Mouse (Mus musculus) gastrocnemius, postnatal 10 days (tissue): ENCODE results near the gene Mn1. TPM values are rescaled to one million over a fixed set of nuclear protein-coding genes. Genes with fewer than 3 reads are reported as not detected.

Experiments
- DNase-seq: peaks from one replicate; pipeline ENCODE4 v3.0.0; 2021; ENCODE audit warnings: mixed read lengths
- long read RNA-seq, 2 experiments: library from polyadenylated mRNA; stranded (forward); transcript quantifications; one replicate each; pipeline ENCODE4 v2.0.0; 2021
- total RNA-seq, 2 experiments: library from RNA; stranded (reverse); gene quantifications; 2 replicates each; pipeline ENCODE4 v1.2.3; 2021

Mn1 gene
- total RNA-seq = 10 to 100 TPM; 19.6 to 30.4 TPM
- long read RNA-seq, experiment 1, full-length matches to known transcripts = 5 of 11 reads
- long read RNA-seq, experiment 1, partial matches to known transcripts = 0 of 11 reads
- long read RNA-seq, experiment 1, other reads (novel, unspliced or antisense) = 6 of 11 reads
- long read RNA-seq, experiment 2, full-length matches to known transcripts = 9 of 12 reads
- long read RNA-seq, experiment 2, partial matches to known transcripts = 0 of 12 reads
- long read RNA-seq, experiment 2, other reads (novel, unspliced or antisense) = 3 of 12 reads

- DNase-seq = peak; percentile 85
Measured at GRCm38 (mm10) chr5:111416591-111417374, at the start of gene Mn1. Gene Mn1 (plus strand): TSS chr5:111417362.

- no peak for DNase-seq
Measured at GRCm38 (mm10) chr5:111367937-111368517, 49.1 kb upstream of the Mn1 start.

DNA sequence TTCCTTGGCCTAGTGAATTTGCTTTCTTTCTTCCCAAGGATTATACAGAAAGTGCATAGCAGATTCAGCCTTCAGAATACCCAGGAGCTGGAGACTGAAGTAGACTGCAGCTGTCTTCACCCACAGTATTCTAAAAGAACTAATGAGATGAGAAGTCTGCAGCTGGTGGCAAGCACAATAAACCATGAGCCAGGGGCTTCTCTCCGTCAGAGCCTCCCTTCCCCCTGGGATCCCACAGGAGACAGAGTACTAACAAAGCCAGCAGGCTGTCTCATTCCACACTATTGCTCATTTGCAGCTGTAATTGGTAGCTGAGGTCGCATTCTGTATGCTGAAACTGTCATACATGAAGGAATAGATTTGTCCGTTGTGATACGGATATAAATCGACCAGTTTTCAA, 48.6 kb upstream of the Mn1 start:
- no peak for DNase-seq

- DNase-seq = no peak
Measured at GRCm38 (mm10) chr5:111375616-111376015, 41.5 kb upstream of the Mn1 start.

GRCm38 (mm10) chr5:111376276-111377020, 40.7 kb upstream of the Mn1 start:
- no peak for DNase-seq

GRCm38 (mm10) chr5:111378126-111378993, 38.8 kb upstream of the Mn1 start:
- no peak for DNase-seq

DNA sequence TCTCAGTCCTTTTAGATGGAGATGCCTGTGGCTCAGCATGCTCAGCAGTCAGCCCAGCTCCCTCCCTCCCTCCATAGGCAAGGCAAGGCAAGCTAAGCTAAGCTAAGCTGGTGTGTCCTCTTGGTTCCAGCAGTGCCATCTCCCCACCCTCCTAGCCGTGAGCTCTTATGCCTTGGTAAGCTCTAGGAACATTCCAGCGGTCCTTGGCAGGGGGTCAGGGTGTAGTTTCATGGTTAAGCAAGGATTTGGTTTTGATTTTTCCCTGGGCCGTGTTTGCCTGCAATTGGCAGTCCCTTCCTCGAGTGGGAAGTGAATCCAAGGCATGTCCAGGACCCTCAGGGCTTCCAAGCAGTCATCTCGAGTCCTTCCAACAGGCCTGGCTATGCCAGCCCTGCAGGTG, 33.8 kb upstream of the Mn1 start:
- no peak for DNase-seq

DNA sequence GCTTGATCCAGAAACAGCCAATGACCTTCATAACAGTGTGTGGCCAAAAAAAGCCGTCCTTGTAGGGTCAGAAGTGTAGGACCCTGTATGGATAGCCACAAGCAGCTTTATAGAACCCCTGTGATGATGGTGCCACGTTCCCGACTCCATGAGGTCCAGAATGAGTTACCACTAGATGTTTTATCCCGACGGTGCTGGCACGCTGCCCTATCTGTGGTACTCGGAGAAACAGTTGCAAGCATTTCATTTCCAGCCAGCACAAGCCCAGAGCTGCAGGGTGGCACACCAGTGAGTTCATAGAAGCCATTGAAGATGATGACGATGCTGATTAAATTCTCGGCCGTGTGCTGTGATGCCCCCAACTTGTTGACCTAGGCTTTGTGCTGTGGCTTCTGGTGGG, 26.3 kb upstream of the Mn1 start:
- DNase-seq = no peak

DNA sequence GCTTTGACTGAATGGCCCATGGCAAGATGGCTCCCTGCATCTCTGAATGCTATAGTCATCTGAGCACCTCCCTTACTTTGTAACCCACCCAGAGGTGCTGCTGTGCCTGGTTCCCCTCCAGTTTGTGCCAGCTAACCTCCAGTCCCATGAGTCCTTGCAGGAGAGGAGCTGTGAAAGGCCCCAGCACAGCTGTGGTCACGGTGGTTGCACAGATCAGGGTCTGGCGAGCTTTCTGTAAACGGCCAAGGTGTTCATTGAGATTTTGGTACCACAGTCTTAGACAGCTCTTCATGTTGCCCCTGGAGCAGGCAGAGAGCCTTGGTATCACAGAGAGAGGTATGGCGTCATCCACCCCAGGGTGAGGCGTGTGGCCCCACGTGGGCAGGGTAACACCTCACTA, 25.7 kb upstream of the Mn1 start:
- DNase-seq = no peak

DNA sequence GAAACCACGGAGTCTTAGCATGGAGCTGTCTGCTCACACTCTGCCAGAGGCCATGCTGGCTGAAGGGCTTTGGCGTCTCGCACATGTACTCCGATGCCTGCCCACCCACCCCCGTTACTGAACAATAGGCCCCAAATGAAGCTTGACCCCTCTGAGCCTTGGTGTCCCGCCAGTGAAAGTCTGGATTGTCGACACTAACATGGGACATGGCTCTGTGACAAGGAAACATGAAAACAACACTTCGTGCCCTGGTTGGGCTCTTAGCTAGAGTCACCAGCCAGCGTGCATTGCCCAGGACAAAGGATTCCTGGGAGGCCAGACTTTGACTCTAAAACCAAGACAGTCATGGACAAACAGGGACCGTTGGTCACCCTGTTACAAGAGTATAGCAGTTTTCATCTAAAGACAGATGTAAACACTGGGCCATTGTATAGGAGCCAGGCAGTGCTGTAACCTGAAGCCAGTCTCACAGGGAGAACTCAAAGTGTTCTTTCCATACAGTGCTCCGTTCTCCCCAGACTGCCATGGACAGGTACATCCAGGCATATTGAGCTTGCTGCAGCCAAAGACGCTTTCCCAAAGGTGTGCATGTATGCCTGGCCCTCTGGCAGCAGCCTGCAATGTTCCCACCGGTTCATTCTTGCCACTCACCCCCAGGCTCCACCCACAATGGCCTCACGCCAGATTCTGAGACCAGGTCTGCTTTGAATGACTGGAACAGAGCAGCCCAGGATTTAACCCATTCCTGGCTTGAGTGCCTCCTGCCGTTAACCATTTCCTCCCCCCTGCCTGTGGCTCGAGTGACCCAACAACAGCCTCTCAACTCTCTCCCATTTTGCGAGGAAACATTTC, 23.6 kb upstream of the Mn1 start:
- DNase-seq = peak; percentile 63

DNA sequence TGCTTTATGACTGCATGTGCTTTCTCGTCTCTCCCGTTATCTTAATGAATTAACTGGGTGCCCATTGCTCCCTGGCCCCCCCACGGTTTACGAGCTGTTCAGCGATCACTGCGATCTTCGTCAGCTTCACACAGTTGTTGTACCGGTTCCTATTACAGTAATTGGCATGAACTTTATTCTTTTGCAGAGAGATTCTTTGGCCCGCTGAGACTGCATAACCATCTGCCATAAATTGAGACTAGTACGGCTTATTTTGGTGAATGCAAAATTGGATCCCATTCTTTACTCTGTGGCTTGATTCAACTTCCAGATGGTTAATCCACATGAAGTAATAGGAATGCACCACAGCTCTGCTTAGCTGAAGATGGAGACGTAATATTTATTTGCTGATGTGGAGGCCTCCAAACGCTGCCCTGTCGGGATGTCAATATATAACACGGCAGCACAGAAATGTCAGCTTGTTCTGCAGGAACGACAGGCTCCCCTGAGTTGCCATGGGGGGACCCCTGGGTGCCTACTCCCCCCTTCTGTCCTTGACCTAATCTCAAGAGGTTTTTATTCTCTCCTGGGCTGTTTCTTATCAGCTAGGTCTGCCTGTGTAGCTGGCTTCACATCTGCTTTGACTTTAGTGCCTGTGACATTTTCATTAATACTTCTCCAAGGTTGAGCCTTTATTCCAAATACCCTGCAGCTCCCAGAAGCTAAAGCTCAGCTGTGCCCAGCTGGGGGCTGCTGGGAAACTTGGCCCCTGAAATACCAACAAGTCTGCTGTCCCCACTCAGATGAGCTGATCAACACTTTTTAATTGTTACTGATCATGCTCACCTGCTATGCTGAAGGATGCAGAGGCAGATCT, 22.7 kb upstream of the Mn1 start:
- no peak for DNase-seq

GRCm38 (mm10) chr5:111395771-111396170, 21.4 kb upstream of the Mn1 start:
- no peak for DNase-seq

- no peak for DNase-seq
Measured at GRCm38 (mm10) chr5:111396199-111396598, 21.0 kb upstream of the Mn1 start.

- no peak for DNase-seq
Measured at GRCm38 (mm10) chr5:111398471-111398870, 18.7 kb upstream of the Mn1 start.

DNA sequence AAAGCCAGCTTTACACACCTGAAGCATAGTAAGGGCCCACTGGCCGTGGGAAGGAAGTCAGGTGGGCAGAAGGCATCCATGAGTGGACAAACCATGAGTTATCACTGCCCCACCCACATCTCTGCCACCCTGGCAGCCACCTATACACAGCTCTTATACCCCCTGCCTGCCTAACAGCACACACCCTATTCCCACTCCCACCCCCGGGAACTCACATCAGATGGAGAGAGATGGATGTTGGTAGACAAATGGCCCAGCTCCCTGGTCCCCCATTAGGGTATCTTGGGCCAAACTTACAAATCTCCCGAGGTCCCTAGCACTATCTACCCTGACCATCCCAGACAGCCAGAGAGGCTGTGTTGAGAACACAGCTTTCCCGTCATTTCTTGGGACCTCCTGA, 17.9 kb upstream of the Mn1 start:
- no peak for DNase-seq

DNA sequence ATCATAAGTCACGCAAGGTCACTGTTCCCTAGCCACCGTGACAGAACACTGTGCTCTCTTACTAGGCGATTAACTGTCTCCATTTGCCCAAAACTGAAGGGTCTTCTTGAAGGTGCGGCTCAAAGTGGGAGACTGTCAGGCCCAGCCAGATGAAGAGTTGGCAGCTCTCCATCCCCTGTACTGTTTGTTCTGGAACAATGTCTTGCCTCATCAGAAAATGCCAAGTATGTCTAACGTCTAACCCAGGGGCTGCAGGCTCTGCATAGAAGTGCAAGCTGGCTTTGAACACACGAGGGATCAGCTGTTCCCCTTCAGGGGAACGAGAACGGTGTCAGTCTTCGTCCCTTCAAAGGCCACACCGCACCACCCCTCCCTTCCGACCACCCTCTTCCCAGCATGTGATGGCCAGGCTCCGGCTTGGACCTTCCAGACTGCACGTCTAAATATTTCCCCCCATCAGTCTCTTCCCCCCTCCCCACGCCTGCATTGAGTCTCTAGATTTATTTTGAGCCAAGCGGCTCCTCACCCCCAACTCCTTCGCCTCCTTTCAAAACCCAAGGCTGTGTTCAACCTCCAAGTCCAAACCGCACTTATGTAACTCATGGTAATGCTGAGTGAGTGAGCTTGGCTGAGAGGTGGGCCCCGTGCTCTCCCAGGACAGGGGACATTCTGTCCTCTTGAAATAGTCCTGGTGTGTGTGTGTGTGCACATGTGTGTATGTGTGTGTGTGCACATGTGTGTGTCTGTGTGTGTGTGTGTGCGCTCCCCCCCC, 15.1 kb upstream of the Mn1 start:
- no peak for DNase-seq

DNA sequence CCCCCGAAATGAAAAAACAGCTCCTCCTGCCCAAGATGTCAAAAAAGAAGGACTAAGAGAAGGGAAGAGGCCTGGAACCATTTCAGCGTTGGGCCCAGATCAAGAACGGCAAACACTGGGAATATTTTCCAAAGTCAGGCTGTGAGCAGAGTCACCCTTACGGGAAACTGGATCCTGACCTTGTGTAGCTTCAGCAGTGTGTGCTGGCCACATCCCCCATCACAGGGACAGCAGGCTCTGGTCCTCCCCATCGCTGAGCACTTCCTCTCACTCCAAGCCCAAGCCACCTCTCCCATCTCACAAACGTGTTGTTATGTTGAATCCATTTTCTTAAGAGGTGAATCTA, 14.5 kb upstream of the Mn1 start:
- no peak for DNase-seq

DNA sequence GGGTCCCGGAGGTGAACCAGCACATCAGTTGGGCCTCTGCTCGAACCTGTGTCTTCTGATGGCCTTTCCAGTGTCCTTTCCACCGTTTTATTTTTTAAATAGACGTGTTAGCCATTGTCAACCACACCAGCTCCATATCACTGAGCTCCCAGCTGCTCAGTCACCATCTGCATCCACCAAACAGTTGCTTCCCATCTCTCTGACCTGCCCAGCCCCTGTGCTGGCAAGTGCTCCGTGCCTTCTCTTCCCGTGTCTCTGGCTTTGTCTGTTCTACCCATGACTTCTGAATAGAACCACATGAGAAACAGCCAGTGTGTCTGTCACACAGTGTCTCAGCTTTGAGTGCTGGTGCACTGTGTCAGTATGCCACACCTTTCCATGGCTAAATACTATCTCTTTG, 12.4 kb upstream of the Mn1 start:
- no peak for DNase-seq

- peak; percentile 44 for DNase-seq
Measured at GRCm38 (mm10) chr5:111408470-111409105, 8.6 kb upstream of the Mn1 start.
